Mouse (Mus musculus): ENCODE data around the gene Urm1. TPM values are rescaled to one million over a fixed set of nuclear protein-coding genes. Genes with fewer than 3 reads are reported as not detected.

The Urm1 gene
- polyA plus RNA-seq, 1 experiment: 42.0 TPM

GRCm38 (mm10) chr2:29857341-29857740 is 37.5 kb downstream of the Urm1 start:
- Histone ChIP-seq H3K4me1 (ENCODE audit: control insufficient read depth, insufficient read depth, low read length) (peaks cover 22% of the 10 kb centered on the region), H3K4me3 (ENCODE audit: insufficient read depth, low read length) (no peak overlapping the region), H3K27ac (ENCODE audit: insufficient read depth, low read length) (peak overlapping the region; percentile 38)
- TF ChIP-seq POLR2A (IDR thresholded peaks at IDR 0.05; ENCODE audit: low read depth, low read length) (no peak), CTCF (IDR thresholded peaks at IDR 0.05; ENCODE audit: borderline replicate concordance, insufficient read depth, low read length) (no peak)

GRCm38 (mm10) chr2:29857967-29858366 is 38.1 kb downstream of the Urm1 start:
- Histone ChIP-seq H3K4me3 (ENCODE audit: insufficient read depth, low read length) (no peak overlapping the region), H3K27ac (ENCODE audit: insufficient read depth, low read length) (peak overlapping the region; percentile 38; the same call in 1 of the 2 replicates), H3K4me1 (ENCODE audit: control insufficient read depth, insufficient read depth, low read length) (peaks cover 22% of the 10 kb centered on the region)
- no peak for TF ChIP-seq POLR2A (IDR thresholded peaks at IDR 0.05; ENCODE audit: low read depth, low read length)
- TF ChIP-seq CTCF (IDR thresholded peaks at IDR 0.05; ENCODE audit: borderline replicate concordance, insufficient read depth, low read length): no peak

- H3K27ac ChIP-seq (ENCODE audit: insufficient read depth, low read length): no peak overlapping the region
- H3K4me1 ChIP-seq (ENCODE audit: control insufficient read depth, insufficient read depth, low read length): peaks cover 22% of the 10 kb centered on the region
- H3K4me3 ChIP-seq (ENCODE audit: insufficient read depth, low read length): no peak overlapping the region
- TF ChIP-seq POLR2A (IDR thresholded peaks at IDR 0.05; ENCODE audit: low read depth, low read length): no peak
- no peak for TF ChIP-seq CTCF (IDR thresholded peaks at IDR 0.05; ENCODE audit: borderline replicate concordance, insufficient read depth, low read length)
Measured at GRCm38 (mm10) chr2:29858748-29859473, 39.0 kb downstream of the Urm1 start.

- TF ChIP-seq POLR2A (IDR thresholded peaks at IDR 0.05; ENCODE audit: low read depth, low read length) (no peak), CTCF (IDR thresholded peaks at IDR 0.05; ENCODE audit: borderline replicate concordance, insufficient read depth, low read length) (no peak)
- no peaks in the 10 kb centered on the region for H3K4me1 ChIP-seq (ENCODE audit: control insufficient read depth, insufficient read depth, low read length)
- H3K27ac ChIP-seq (ENCODE audit: insufficient read depth, low read length): no peak overlapping the region
- H3K4me3 ChIP-seq (ENCODE audit: insufficient read depth, low read length): no peak overlapping the region
Measured at GRCm38 (mm10) chr2:29865125-29865524, 45.2 kb downstream of the Urm1 start.

GRCm38 (mm10) chr2:29868949-29869645 is 49.2 kb downstream of the Urm1 start, which contains the start of gene Cercam:
Gene Cercam, plus strand, starts transcription at chr2:29869164.
- Histone ChIP-seq H3K27ac (ENCODE audit: insufficient read depth, low read length) (peak within 1 kb of the TSS; percentile 64), H3K4me1 (ENCODE audit: control insufficient read depth, insufficient read depth, low read length) (no peaks in the 10 kb centered on the region), H3K4me3 (ENCODE audit: insufficient read depth, low read length) (peak within 1 kb of the TSS; percentile 50)
- TF ChIP-seq POLR2A (IDR thresholded peaks at IDR 0.05; ENCODE audit: low read depth, low read length): peak; percentile 79
- TF ChIP-seq CTCF (IDR thresholded peaks at IDR 0.05; ENCODE audit: borderline replicate concordance, insufficient read depth, low read length): peak; percentile 89; the same call in 1 of the 2 replicates

- H3K4me3 ChIP-seq (ENCODE audit: insufficient read depth, low read length): peak overlapping the region; percentile 50
- no peaks in the 10 kb centered on the region for H3K4me1 ChIP-seq (ENCODE audit: control insufficient read depth, insufficient read depth, low read length)
- H3K27ac ChIP-seq (ENCODE audit: insufficient read depth, low read length): peak overlapping the region; percentile 48
- TF ChIP-seq POLR2A (IDR thresholded peaks at IDR 0.05; ENCODE audit: low read depth, low read length): peak; percentile 66
- no peak for TF ChIP-seq CTCF (IDR thresholded peaks at IDR 0.05; ENCODE audit: borderline replicate concordance, insufficient read depth, low read length)
Measured at GRCm38 (mm10) chr2:29869646-29870451, 50.0 kb downstream of the Urm1 start.

- Histone ChIP-seq H3K27ac (ENCODE audit: insufficient read depth, low read length) (no peak overlapping the region), H3K4me1 (ENCODE audit: control insufficient read depth, insufficient read depth, low read length) (no peaks in the 10 kb centered on the region), H3K4me3 (ENCODE audit: insufficient read depth, low read length) (no peak overlapping the region)
- TF ChIP-seq POLR2A (IDR thresholded peaks at IDR 0.05; ENCODE audit: low read depth, low read length) (no peak), CTCF (IDR thresholded peaks at IDR 0.05; ENCODE audit: borderline replicate concordance, insufficient read depth, low read length) (no peak)
Measured at GRCm38 (mm10) chr2:29872581-29873295, 52.9 kb downstream of the Urm1 start.

- H3K4me1 ChIP-seq (ENCODE audit: control insufficient read depth, insufficient read depth, low read length): no peaks in the 10 kb centered on the region
- TF ChIP-seq POLR2A (IDR thresholded peaks at IDR 0.05; ENCODE audit: low read depth, low read length) (no peak), CTCF (IDR thresholded peaks at IDR 0.05; ENCODE audit: borderline replicate concordance, insufficient read depth, low read length) (no peak)
- H3K27ac ChIP-seq (ENCODE audit: insufficient read depth, low read length): no peak overlapping the region
- no peak overlapping the region for H3K4me3 ChIP-seq (ENCODE audit: insufficient read depth, low read length)
Measured at GRCm38 (mm10) chr2:29873801-29874200, 53.9 kb downstream of the Urm1 start.

- Histone ChIP-seq H3K4me1 (ENCODE audit: control insufficient read depth, insufficient read depth, low read length) (peaks cover 6% of the 10 kb centered on the region), H3K4me3 (ENCODE audit: insufficient read depth, low read length) (no peak overlapping the region), H3K27ac (ENCODE audit: insufficient read depth, low read length) (no peak overlapping the region)
- TF ChIP-seq POLR2A (IDR thresholded peaks at IDR 0.05; ENCODE audit: low read depth, low read length) (no peak), CTCF (IDR thresholded peaks at IDR 0.05; ENCODE audit: borderline replicate concordance, insufficient read depth, low read length) (no peak)
Measured at GRCm38 (mm10) chr2:29878061-29878460, 58.2 kb downstream of the Urm1 start.
